Mouse (Mus musculus) heart, postnatal 36 days (tissue): ENCODE results near the gene Pigz. TPM values are rescaled to one million over a fixed set of nuclear protein-coding genes. Genes with fewer than 3 reads are reported as not detected.

ENCODE experiments used
- DNase-seq, 2 experiments: peaks; one replicate each; pipeline ENCODE4 v3.0.0; 2021 to 2022
- intact Hi-C: fragments of 180-260 bp; cut with DNase I; formaldehyde crosslinking; loops from one replicate; pipeline ENCODE4 v1.15.1; 2025
- microRNA-seq, 2 experiments: library from miRNA; unstranded; fragments of <30 nt; microRNA quantifications; one replicate each; pipeline ENCODE4 v1.2.0; 2021; ENCODE audit warnings: borderline number of aligned reads in 2 of 2
- total RNA-seq, 2 experiments: library from RNA; stranded (reverse); gene quantifications; 2 replicates each; pipeline ENCODE4 v1.2.3; 2021

Pigz gene
- total RNA-seq, 2 experiments from 2014 or later = 0.81 to 2.0 TPM

- no peak for DNase-seq
- intact Hi-C loops = no loop called here
These were observed 58.4 kb downstream of the Pigz start for GRCm38 (mm10) chr16:31992039-31992438.

DNA sequence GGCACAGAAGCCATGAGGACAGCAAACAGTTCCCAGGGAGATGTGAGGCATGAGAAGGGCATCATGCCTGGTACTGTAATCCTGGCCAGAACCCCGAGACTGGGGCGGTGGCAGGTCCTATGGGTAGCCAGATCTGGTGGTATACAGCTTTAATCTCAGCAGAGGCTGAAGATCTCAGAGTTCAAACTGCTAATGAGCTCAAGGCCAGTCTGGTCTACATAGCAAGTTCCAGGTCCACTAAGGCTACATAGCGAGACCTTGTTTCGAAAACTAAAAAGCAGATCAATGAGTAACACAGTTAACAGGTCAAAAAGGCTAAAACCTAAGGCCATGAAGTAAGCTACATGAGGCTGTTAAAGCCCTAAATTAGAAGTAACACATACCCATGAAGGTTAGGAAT is 59.5 kb downstream of the Pigz start:
- intact Hi-C loops = no loop called here

DNA sequence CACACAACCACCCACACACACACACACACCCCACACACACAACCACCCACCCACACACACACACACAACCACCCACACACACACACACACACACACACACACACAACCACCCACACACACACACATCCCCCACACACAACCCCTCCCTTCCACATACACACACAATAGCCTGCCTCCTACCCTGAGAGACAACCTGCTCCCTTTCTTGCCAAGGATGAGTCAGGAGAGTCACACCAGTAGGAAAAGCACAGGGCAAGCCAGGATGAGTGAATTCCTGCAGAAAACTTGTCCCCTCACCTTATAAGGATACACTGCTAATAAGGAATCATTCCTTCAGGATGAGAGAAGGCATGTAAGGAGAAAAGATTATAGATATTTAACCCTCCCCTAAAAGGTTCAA is 60.3 kb downstream of the Pigz start:
- DNase-seq = no peak
- intact Hi-C loops = no loop called here

More for the DNA sequence above, 59.5 kb downstream of the Pigz start:
- no peak for DNase-seq

Small RNA genes lying within 50 kb of the gene (microRNA-seq; reads per million reads assigned to microRNA genes)
- 0 reads per million in 2 experiments for gene Gm26269

Other genes starting within 250 kb of the Pigz start
- gene Meltf, start 55.0 kb upstream of the Pigz start, total RNA-seq = not detected
- gene 0610012G03Rik, start 14.6 kb downstream of the Pigz start, total RNA-seq = 10 to 100 TPM; 74.5 to 75.6 TPM
- 10 to 100 TPM; 23.6 to 27.0 TPM for gene Ncbp2, start 14.7 kb downstream of the Pigz start, total RNA-seq
- 10 to 100 TPM; 10.4 to 12.4 TPM for gene Senp5, start 69.4 kb downstream of the Pigz start, total RNA-seq
- gene Pak2, start 145.5 kb downstream of the Pigz start, total RNA-seq = 10 to 100 TPM; 26.1 to 26.7 TPM
- gene Pigx, start 165.9 kb downstream of the Pigz start, total RNA-seq = 10 to 100 TPM; 17.7 to 18.7 TPM
- 10 to 100 TPM; 10.1 to 10.5 TPM for gene Cep19, start 165.9 kb downstream of the Pigz start, total RNA-seq
- gene Nrros, start 231.7 kb downstream of the Pigz start, total RNA-seq = 1 to 10 TPM; 4.7 to 5.2 TPM
- not detected for gene Bex6, start 246.0 kb downstream of the Pigz start, total RNA-seq